Mouse (Mus musculus) spleen, embryonic (tissue): ENCODE results near the gene Tiam1.

ENCODE experiments used
- CTCF ChIA-PET: fragments of 350-600 bp; sonication (Branson Sonifier 250); formaldehyde crosslinking; loops from one replicate; lab custom pipeline; 2022; lab: Charles Lee

Gene Tiam1

DNA sequence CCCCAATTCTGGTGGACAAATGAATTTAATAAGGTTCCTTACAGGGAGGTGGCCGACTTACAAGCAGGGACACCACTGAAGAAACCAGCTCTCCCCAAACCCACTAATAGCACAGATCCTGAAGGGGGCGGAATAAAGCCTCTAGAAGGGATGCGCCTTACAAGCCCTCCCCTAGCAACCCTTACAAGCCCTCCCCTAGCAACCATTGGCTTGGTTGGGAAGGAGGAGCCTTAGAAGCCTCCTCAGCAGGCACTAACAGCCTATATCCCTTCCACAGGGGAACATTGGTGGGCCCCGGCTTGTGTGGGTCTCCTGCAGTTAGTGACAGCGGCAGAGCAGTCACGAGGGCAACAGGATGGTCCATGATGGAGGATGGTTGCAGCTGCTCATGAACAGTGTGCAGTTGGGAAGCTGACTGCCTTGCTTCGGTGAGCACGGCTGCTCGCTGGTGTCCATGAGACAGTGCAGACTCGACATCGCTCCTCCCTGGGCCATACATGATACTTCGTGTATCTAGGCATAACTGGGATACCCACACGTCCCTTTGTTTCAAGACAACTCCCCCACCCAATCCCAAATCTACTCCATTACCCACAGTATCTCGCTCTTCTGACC is 90.6 kb downstream of the Tiam1 start:
- CTCF ChIA-PET = interaction anchor here (0.6 kb wide), 1 partner anchor 65 kb away, joined by 3 read pairs; no protein-coding TSS in a partner anchor

- CTCF ChIA-PET = no interaction called here
These were observed 91.2 kb downstream of the Tiam1 start for GRCm38 (mm10) chr16:90052409-90052808.

DNA sequence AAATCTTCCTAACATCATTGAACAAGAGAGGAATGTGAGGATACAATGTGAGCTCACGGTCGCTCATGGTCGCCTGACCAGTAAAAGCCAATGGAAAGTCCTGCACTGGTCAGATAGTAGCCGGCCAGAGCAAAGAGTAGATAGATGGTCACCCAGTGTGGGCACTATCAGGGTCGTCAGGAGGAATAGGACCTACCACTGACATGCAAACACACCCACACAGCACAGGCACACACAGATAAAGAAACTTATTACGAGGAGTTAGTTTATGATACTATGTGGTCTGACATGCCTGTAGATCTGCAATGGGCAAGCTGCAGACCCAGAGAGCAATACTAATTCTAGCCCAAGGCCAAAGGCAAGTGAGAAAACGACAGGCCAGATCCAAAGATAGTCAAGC is 92.5 kb downstream of the Tiam1 start:
- CTCF ChIA-PET = no interaction called here

GRCm38 (mm10) chr16:90047841-90048240 is 95.7 kb downstream of the Tiam1 start:
- CTCF ChIA-PET = no interaction called here

- CTCF ChIA-PET = no interaction called here
These were observed 96.9 kb downstream of the Tiam1 start for GRCm38 (mm10) chr16:90046494-90047158.

GRCm38 (mm10) chr16:90045611-90046010 is 98.0 kb downstream of the Tiam1 start:
- CTCF ChIA-PET = no interaction called here

GRCm38 (mm10) chr16:90044004-90044754 is 99.4 kb downstream of the Tiam1 start:
- CTCF ChIA-PET = interaction anchor here (0.6 kb wide), 1 partner anchor 184 kb away, joined by 14 read pairs; no protein-coding TSS in a partner anchor

- CTCF ChIA-PET = interaction anchor here (0.7 kb wide), 1 partner anchor 1689 kb away, joined by 6 read pairs; no protein-coding TSS in a partner anchor
These were observed 100.7 kb downstream of the Tiam1 start for GRCm38 (mm10) chr16:90042874-90043273.

DNA sequence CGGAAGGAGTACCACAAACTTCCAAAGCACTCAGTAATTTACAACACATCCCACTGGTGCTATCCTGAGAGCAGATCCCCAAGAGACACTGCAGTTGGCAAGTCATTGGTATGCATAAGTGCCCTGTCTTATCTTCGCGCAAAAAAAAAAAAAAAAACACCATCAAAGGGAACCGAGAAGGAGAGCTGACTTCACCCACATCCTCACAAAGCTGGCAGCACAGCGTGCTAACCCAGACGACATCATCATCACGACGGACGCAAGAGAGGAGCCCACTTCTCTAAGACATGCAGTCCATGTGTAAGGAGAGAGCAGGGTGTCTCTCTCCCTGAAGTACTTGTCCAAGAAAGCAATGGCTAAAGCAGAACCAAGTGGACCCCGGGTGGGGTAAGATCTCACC is 101.2 kb downstream of the Tiam1 start:
- CTCF ChIA-PET = no interaction called here

DNA sequence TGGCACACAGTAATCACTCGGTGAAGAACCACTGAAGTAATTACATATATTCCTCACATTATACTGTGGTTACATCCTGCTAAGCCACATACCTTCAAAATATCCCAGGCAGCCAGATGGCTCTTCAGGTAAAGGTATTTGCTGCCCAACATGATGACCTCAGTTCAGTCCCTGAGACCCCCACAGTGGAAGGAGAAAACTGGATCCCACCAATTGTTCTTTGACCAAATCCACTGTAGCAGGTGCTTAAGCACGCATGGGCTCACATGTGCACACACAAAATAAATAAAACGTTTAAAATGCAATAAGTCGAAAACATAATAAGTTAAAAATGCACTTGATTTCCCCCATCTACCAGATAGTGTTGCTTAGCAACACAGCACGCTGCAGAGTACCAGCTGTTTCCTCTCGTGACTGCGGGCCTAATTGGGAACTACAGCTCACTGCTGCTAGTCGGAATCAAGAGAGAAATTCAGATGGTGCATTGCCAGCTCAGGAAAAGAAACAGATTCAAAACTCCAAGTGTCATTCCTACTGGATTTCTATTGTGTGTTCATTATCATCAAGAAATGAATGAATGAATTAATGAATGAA is 102.7 kb downstream of the Tiam1 start:
- CTCF ChIA-PET = no interaction called here

GRCm38 (mm10) chr16:90035595-90036110 is 107.9 kb downstream of the Tiam1 start:
- CTCF ChIA-PET = no interaction called here

- CTCF ChIA-PET = no interaction called here
These were observed 113.2 kb downstream of the Tiam1 start for GRCm38 (mm10) chr16:90030355-90030754.

GRCm38 (mm10) chr16:90027886-90028285 is 115.7 kb downstream of the Tiam1 start:
- CTCF ChIA-PET = no interaction called here

DNA sequence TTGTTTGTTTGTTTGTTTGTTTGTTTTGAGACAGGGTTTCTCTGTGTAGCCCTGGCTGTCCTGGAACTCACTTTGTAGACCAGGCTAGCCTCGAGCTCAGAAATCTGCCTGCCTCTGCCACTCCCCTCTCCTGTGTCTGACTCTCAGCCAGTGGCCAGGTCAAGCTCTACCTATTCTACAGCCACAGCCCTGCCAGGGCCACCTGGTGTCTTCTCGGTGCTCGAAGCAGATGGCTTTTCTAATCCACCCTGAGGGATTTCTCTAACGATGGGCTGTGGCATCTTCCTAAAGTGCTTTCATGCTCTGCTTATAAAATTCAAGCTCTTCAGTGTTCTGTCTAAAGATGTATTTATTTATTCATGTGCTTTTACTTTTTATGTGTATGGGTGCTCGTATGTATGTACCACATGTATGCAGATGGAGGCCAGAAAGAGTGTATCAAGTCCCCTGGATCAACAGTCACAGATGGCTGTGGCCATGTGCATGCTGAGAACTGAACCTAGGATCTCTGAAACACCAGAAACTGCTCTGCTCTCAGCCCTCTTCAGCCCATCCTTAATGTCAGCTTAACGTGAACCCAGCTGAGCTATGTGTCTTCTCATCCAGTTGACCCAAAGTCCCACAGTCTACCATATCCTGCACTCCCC is 117.9 kb downstream of the Tiam1 start:
- CTCF ChIA-PET = no interaction called here

DNA sequence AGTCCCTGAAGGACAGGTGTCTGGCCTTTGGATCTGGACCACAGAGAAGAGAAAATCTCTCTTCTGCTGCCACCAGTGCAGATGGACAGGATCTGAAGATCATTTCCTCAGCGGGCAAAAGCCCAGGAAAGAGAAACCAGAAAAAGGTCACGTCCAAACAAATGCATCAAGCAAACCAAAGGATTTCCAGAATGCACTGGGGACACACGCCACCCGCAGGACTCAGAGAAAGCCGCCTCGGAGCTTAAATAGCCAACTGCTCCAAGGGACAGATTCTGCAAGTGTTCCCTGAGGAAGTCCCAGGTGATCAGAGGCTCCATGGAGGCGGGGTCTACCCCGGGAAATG is 119.9 kb downstream of the Tiam1 start:
- CTCF ChIA-PET = no interaction called here

DNA sequence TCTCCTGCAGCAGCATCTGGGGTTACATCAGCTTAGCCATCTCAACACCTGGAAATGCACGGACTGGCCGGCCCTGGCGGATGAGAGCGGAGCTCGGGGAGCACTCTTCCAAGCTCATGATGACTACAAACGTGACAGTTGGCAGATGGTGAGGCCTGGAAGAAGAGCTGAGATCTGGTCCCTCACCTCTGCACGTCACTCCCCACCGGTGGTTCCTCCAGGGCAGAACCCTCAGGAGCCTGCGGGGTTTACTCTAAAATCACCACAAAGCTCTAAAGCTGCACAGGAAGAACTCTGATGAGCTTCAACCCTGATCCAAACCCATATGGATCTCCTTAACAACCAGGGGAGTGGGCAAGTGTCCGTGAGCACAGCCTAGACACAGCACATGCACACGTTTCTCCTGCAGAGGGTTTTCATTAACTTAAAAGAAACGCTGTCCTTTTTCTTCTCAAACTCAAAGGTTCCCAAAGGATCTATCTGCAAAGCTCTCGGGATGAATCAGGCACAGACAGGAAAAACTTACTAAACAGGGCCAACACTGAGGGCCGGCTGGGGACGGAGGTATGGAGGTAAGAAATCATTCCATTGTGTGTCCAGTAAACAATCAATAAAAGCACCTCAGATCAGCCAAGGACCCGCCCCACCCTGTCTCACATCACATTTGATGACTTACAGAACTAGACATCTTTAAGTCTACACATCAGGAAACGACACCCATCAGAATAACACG is 120.5 kb downstream of the Tiam1 start:
- CTCF ChIA-PET = no interaction called here

- CTCF ChIA-PET = no interaction called here
These were observed 127.5 kb downstream of the Tiam1 start for GRCm38 (mm10) chr16:90016046-90016445.

DNA sequence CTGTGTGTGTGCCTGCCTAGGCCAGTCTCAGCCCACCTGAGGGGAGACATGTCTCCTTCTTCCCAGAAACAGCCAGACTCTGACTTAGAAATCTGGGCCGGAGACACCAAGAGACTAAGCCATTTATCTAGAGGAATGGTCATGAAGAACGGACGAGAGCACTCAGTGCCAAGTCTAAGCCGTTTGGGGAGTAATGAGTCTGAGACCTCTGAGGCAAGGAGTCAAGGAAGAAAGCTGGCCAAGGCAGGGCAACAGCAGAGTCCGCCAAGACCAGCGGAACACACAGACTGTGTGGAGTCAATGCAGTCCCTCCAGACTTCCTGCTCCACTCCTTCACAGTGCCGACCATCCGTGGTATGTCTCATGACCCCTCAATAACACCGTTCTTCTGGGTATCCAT is 129.0 kb downstream of the Tiam1 start:
- CTCF ChIA-PET = no interaction called here

DNA sequence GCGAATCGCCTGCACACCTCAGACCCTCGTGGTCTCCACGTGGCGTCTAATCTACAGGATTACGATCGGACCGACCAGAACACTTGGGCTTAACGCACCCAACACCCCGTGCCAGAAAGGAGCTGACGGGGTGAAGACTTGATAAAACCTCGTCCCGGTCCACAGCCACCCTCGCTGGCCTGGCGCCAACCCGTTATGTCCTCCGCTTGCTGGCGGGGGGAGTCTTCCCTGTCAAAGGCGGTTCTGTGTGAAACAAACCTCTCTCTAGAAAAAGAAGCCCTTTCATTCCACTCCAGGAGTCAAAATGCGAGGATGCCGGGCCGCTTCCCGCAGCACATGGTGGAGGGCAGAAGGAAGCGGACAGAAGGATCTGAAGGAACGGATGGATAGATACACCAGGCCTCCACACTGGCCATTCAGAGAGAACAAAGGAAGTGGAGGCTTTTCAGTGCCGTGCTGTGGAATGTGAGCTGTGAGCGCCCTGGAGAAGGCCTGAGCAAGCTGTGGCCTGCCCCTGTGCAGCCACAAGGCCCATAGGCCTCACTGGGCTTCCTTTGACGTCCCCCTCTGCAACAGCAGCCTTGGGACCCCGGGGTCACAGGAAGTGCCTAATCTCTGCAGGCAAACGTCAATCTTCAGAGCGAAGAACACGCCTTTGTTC is 131.9 kb downstream of the Tiam1 start:
- CTCF ChIA-PET = no interaction called here

DNA sequence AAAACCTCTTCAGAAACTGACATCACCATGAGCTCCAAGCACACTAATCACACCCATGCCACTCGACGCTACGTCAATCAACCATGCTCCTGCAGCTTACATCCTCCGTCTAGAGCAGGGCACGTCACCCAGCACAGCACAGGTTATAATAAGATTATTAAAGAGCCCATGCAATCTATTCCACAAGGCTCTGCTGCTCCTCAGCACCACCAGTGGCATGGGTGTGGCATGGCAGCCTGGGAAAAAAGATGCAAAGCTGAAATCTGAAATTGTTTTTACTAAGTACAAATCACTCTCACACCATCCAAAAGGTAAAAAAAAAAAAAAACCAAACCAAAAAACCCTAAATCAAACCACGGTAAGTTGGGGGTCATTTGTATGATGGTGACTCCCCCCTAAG is 135.1 kb downstream of the Tiam1 start:
- CTCF ChIA-PET = no interaction called here
